Mouse (Mus musculus): ENCODE data around the gene Gpr132.
A peak's percentile ranks its signal among the peaks of the same experiment; 100 is the strongest.
"Not testable (repeated sequence)": the region's sequence is repeated elsewhere in the genome, so short reads cannot be mapped to it uniquely, and the experiment has no call there.

GRCm38 (mm10) chr12:112841338-112841892 is 26.6 kb downstream of the Gpr132 start:
- not testable (repeated sequence) for TF ChIP-seq RAD21 (IDR thresholded peaks at IDR 0.05; ENCODE audit: low read depth, low read length); EP300 (IDR thresholded peaks at IDR 0.05; ENCODE audit: low read length); MAFK (IDR thresholded peaks at IDR 0.05; ENCODE audit: insufficient replicate concordance, low read length); MYC (IDR thresholded peaks at IDR 0.05; ENCODE audit: low read depth, low read length); POLR2A (IDR thresholded peaks at IDR 0.05; ENCODE audit: low read depth, low read length); ZMIZ1 (IDR thresholded peaks at IDR 0.05; ENCODE audit: low read depth, low read length); ETS1 (conservative IDR thresholded peaks at IDR 0.05; ENCODE audit: low read depth, low read length); SMC3 (IDR thresholded peaks at IDR 0.05; ENCODE audit: low read depth, low read length)
- peak in 1 of 2 experiments; percentile 16; a peak in 1 of 4 replicates for TF ChIP-seq CTCF (conservative IDR thresholded peaks at IDR 0.05 in 1 of 2, IDR thresholded peaks at IDR 0.05 in 1 of 2; ENCODE audit: low read depth in 2 of 2, low read length in 2 of 2)
